Mouse (Mus musculus) urinary bladder, postnatal 0 days (tissue): Measurements from ENCODE around the gene Lrrc56. TPM values are rescaled to one million over a fixed set of nuclear protein-coding genes. Genes with fewer than 3 reads are reported as not detected.
A peak's percentile ranks its signal among the peaks of the same experiment; 100 is the strongest.

Experiments used
- microRNA counts: library from miRNA; unstranded; fragments of <30 nt; microRNA quantifications from one replicate; lab custom pipeline; 2016
- microRNA-seq: library from miRNA; unstranded; fragments of <30 nt; microRNA quantifications from one replicate; pipeline ENCODE4, GENCODE M21; 2016
- polyA plus RNA-seq: library from polyadenylated mRNA; unstranded; fragments of >200 nt; fragmentation: Nextera tagmentation; extraction: Ambion mirVana; gene quantifications from 2 replicates; pipeline ENCODE4 v1.2.1, GENCODE M21; 2015

The Lrrc56 gene
- 2.4 and 3.4 TPM in 2 replicates for polyA plus RNA-seq

GRCm38 (mm10) chr7:141193948-141194347 lies at the start of gene Lrrc56, which contains the start of gene Hras:
Gene Lrrc56 (plus strand): TSS chr7:141194157.
Gene Hras (minus strand): TSS chr7:141194005.

GRCm38 (mm10) chr7:141172116-141173006 lies 21.6 kb upstream of the Lrrc56 start, which contains the start of gene Rnh1:
Gene Rnh1 (minus strand): TSS chr7:141172857.

GRCm38 (mm10) chr7:141213605-141214235 lies 19.8 kb downstream of the Lrrc56 start, which contains the start of gene Lmntd2:
Gene Lmntd2 (minus strand): TSS chr7:141214080.

GRCm38 (mm10) chr7:141215101-141215879 lies 21.3 kb downstream of the Lrrc56 start, which contains the start of gene Rassf7:
Gene Rassf7 (plus strand): TSS chr7:141215860.

GRCm38 (mm10) chr7:141228279-141229067 lies 34.5 kb downstream of the Lrrc56 start, which contains the start of gene Phrf1:
Gene Phrf1 (plus strand): TSS chr7:141228784.

MicroRNAs within 50 kb of the gene (microRNA counts, 519-probe panel; counts per million panel counts)
- 4,436 counts per million, percentile 83 among the panel's probes with 10 or more counts for microRNA mmu-miR-210 (lab: Ali Mortazavi, UCI)

Small RNA genes within 50 kb of the gene (microRNA-seq; reads per million reads assigned to microRNA genes)
- 2,091 reads per million, percentile 79 among the genes with 10 or more reads in this experiment for gene Mir210

Other genes starting within 250 kb of the Lrrc56 start
- gene Ifitm5, start 243.9 kb upstream of the Lrrc56 start, polyA plus RNA-seq, result 1.1 and 1.4 TPM in 2 replicates
- gene Gm45717, start 238.2 kb upstream of the Lrrc56 start, polyA plus RNA-seq, result 0.60 and 0.79 TPM in 2 replicates
- gene Ifitm2, start 238.2 kb upstream of the Lrrc56 start, polyA plus RNA-seq, result 1,342 and 1,631 TPM in 2 replicates
- 156 and 219 TPM in 2 replicates for gene Ifitm1, start 226.9 kb upstream of the Lrrc56 start, polyA plus RNA-seq
- gene Ifitm3, start 183.4 kb upstream of the Lrrc56 start, polyA plus RNA-seq, result 730 and 992 TPM in 2 replicates
- gene Ifitm6, start 176.2 kb upstream of the Lrrc56 start, polyA plus RNA-seq, result 0.67 and 3.1 TPM in 2 replicates
- not detected in 2 replicates for gene Gm17387, start 165.0 kb upstream of the Lrrc56 start, polyA plus RNA-seq
- gene B4galnt4, start 133.1 kb upstream of the Lrrc56 start, polyA plus RNA-seq, result 0.25 and 0.40 TPM in 2 replicates
- 29.1 and 32.9 TPM in 2 replicates for gene Pkp3, start 115.9 kb upstream of the Lrrc56 start, polyA plus RNA-seq
- gene Sigirr, start 93.6 kb upstream of the Lrrc56 start, polyA plus RNA-seq, result 4.8 and 5.7 TPM in 2 replicates
- 3.7 and 5.5 TPM in 2 replicates for gene Ano9, start 76.4 kb upstream of the Lrrc56 start, polyA plus RNA-seq
- gene Ptdss2, start 71.8 kb upstream of the Lrrc56 start, polyA plus RNA-seq, result 30.7 and 33.0 TPM in 2 replicates
- gene Rnh1, start 21.3 kb upstream of the Lrrc56 start, polyA plus RNA-seq, result 194 and 223 TPM in 2 replicates
- 116 and 122 TPM in 2 replicates for gene Hras, start 152 bp upstream of the Lrrc56 start, polyA plus RNA-seq
- gene Lmntd2, start 19.9 kb downstream of the Lrrc56 start, polyA plus RNA-seq, result 1.4 and 1.7 TPM in 2 replicates
- 72.5 and 76.7 TPM in 2 replicates for gene Rassf7, start 21.7 kb downstream of the Lrrc56 start, polyA plus RNA-seq
- gene Phrf1, start 34.6 kb downstream of the Lrrc56 start, polyA plus RNA-seq, result 27.5 and 28.3 TPM in 2 replicates
- 11.5 and 15.7 TPM in 2 replicates for gene Irf7, start 72.3 kb downstream of the Lrrc56 start, polyA plus RNA-seq
- gene Cdhr5, start 82.6 kb downstream of the Lrrc56 start, polyA plus RNA-seq, result 0.06 TPM in 1 of 2 replicates, not detected in the other
- gene Sct, start 85.0 kb downstream of the Lrrc56 start, polyA plus RNA-seq, result 3.3 and 5.1 TPM in 2 replicates
- 0.31 and 0.36 TPM in 2 replicates for gene Drd4, start 97.8 kb downstream of the Lrrc56 start, polyA plus RNA-seq
- 30.4 and 32.7 TPM in 2 replicates for gene Deaf1, start 133.5 kb downstream of the Lrrc56 start, polyA plus RNA-seq
- 22.8 and 26.0 TPM in 2 replicates for gene Tmem80, start 133.6 kb downstream of the Lrrc56 start, polyA plus RNA-seq
- 31.7 and 35.1 TPM in 2 replicates for gene Eps8l2, start 144.7 kb downstream of the Lrrc56 start, polyA plus RNA-seq
- gene Taldo1, start 198.0 kb downstream of the Lrrc56 start, polyA plus RNA-seq, result 316 and 327 TPM in 2 replicates
- gene Gatd1, start 220.0 kb downstream of the Lrrc56 start, polyA plus RNA-seq, result 29.3 and 32.7 TPM in 2 replicates
- gene Cend1, start 235.3 kb downstream of the Lrrc56 start, polyA plus RNA-seq, result 1.6 and 2.1 TPM in 2 replicates
- 12.2 and 14.8 TPM in 2 replicates for gene Slc25a22, start 243.7 kb downstream of the Lrrc56 start, polyA plus RNA-seq
- 2.6 and 3.3 TPM in 2 replicates for gene Pidd1, start 249.9 kb downstream of the Lrrc56 start, polyA plus RNA-seq